Mouse (Mus musculus) layer of hippocampus, adult 18-20 months (tissue): ENCODE results near the gene Smc6. TPM values are rescaled to one million over a fixed set of nuclear protein-coding genes. Genes with fewer than 3 reads are reported as not detected.
A peak's percentile ranks its signal among the peaks of the same experiment; 100 is the strongest.

ENCODE experiments used
- DNase-seq, 2 experiments: peaks; one replicate each; pipeline ENCODE4 v3.0.0; 2022; ENCODE audit warnings: low spot score in 2 of 2
- long read RNA-seq: library from polyadenylated mRNA; stranded (forward); transcript quantifications from one replicate; pipeline ENCODE4 v2.0.0, GENCODE M21; 2021
- total RNA-seq, 2 experiments: library from RNA; stranded (reverse); gene quantifications; 2 replicates each; pipeline ENCODE4 v1.2.3; 2021

Smc6 gene
- 10 to 100 TPM; 26.9 to 29.0 TPM for total RNA-seq
- long read RNA-seq, full-length matches to known transcripts, result 36 of 46 reads
- long read RNA-seq, partial matches to known transcripts, result 1 of 46 reads
- long read RNA-seq, other reads (novel, unspliced or antisense), result 9 of 46 reads

DNA sequence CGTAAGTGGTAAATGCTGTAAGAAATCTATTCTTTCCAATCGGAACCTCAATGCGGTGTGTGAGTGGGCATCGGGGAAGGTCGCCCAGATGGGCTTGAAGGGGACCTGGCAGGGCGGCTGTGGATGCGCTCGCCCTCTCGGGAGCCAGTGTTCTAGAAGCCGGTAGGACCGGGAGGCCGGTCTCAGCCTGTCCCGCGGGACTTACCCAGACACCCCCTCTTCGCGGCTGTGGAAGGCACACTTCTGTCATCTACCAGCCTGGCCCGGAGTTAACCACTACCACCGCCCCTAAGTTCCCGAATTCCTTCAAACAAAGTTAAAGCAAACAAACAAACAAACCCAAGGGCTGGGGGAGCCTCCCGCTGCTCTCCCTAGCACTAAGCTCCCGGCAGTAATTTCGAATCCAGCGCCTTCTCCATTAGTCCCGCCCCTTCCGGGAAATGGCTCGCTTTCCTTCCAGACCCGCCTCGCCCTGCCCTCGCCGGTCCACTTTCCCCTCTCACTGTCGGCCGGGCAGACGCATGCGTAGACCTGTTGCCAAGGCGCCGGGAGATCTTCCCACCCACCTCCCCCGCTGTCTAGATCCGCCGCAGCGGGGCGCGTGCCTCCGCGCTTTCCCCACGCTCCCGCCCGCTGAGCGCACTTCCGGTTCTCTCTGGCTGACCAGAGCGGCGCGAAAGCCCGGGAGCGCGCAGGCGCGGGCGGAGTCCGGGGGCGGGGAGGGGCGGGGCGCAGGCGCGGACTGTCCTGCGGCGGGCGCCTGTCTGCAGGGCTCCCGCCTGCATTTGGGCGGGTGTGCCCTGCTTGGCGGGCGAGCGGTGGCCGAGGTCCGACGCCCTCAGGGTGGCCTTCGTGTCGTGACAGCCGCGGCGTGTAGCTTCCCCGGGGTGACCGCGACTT is at the start of gene Smc6, which contains the start of gene Gen1:
Gene Smc6, plus strand, starts transcription at position 505 of the 900 bp plus-strand sequence.
Gene Gen1, minus strand, starts transcription at position 420 of the 900 bp plus-strand sequence.
- DNase-seq, result peak; percentile 86 to 92

DNA sequence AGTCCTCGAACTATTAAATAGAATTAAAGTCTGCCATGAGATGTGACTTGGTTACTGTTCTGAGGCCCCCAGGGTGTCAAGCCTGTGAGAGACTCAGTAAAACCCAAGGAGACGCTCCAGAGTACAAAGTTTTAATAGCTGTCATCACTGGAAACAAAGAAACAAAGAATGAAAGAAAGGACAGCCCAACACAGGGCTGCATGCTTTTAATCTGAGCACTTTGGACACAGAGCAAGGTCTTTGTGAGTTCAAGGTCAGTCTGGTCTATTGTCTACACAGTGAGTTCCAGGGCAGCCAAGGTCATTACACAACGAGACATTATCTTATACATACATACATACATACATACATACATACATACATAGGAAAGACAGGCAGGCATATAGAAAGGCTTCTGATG is 49.2 kb upstream of the Smc6 start:
- DNase-seq, result no peak

- DNase-seq, result no peak
Observed at GRCm38 (mm10) chr12:11217726-11218250, 47.9 kb upstream of the Smc6 start.

DNA sequence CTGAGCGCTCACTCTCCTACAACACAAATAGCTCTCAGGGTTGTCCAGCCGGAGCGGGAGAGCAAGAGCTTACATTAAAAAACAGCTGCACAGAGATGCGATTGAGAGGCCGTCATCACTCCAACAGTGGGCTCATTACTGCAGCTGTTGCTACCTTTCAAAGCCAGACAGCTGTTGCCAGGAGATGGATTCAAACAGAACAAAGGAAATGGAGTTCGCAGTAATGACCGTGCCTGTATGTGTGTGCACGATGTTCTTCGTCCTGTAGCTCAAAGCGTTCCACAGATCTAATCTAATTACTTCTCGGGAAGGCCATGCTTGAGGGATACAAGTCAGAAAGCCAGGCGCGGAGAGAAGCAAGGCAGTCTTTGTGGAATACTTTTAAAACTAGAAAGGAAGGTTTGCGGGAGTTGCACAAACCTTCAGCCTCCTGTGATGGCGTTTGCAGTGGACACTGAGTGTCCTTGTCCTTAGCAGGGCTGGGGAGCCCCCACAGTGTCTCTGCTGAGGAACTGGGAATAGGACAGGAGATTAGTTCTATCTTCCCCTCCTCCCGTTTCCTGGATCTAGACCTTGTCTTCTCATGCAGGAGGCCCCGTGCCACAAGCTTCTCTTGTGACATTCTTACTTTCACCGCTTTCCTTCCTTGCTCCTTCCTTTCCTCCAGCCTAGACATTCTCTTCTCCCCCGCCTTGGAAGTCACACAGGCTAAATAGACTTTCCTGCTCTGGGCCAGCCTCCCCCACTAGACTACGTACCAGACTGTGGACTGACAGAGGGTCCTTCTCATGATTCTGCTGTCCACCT is 44.0 kb upstream of the Smc6 start:
- no peak for DNase-seq

- no peak for DNase-seq
Observed at GRCm38 (mm10) chr12:11222566-11222965, 43.1 kb upstream of the Smc6 start.

GRCm38 (mm10) chr12:11223090-11223489 is 42.6 kb upstream of the Smc6 start:
- DNase-seq, result no peak

- no peak for DNase-seq
Observed at GRCm38 (mm10) chr12:11224722-11225121, 41.0 kb upstream of the Smc6 start.

GRCm38 (mm10) chr12:11226123-11226522 is 39.6 kb upstream of the Smc6 start:
- DNase-seq, result no peak

DNA sequence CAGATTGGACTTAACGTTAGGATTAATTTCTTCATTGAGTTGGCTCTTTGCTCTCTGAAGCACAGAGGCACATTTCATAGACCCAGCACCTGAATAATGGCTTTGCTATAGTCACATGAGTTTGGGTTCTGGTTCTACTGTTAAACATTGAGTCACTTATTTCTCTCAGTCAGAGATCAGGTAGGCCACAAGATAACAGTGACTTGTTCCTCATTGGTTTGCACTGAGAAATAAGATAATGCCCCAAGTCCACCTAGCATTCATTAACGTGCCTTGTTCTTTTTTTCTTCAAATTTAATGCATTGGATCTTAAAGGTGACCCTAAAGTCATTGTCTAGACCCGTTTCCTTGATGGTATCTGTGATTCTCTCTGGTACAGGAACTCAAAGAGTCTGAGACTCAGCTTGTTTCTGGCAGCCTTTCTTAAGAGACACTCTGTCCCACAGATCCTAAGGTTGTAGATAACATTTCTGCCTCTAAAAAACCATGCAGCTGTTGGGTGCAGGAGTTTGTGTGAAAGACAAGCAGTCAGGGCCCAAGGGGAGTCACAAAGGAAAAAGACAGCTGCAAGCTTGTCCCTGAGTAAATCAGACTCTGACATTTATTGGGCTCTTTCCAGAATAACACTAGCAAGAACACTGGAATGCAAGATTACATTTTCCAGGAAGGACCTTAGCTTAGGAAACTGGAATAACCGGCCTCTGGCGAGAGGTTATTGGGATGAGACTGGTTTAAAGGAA is 39.0 kb upstream of the Smc6 start:
- DNase-seq, result no peak

GRCm38 (mm10) chr12:11230267-11230666 is 35.4 kb upstream of the Smc6 start:
- DNase-seq, result no peak

- no peak for DNase-seq
Observed at GRCm38 (mm10) chr12:11235996-11236395, 29.7 kb upstream of the Smc6 start.

DNA sequence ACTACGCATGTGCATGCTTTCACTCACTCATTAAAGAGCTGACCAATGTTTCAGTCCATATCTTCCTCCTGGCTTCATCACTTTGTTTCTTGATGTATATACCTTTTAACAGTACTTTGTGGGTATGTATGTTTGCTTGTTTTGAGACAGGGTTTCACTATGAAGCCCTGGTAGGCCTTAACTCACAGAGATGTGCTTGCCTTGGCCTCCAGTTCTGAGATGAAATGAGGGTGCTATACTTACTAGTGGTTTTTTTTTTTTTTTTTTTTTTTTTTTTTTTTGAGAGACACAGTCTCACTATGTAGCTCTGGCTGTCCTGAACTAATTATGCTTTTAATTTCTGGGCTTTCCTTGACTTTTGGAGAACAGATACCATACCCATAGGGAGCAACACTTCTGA is 18.2 kb upstream of the Smc6 start:
- DNase-seq, result no peak

DNA sequence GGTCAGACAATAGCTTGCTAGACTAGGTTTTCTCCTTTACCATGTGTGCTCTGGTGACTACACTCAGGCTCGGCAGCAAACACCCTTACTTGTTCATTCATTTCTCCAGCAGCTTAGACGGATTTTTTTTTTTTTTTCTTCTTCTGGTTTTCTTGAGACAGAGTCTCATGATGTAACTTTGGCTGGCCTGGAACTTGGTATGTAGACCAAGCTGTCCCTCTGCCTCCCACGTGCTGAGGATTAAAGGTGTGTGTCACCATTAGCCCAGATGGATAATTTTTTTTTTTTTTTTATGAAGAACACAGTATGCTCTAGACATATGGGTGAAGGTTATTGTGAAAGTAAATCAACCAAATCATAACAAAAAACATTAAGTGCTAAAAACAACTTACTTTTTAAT is 15.4 kb upstream of the Smc6 start:
- no peak for DNase-seq

DNA sequence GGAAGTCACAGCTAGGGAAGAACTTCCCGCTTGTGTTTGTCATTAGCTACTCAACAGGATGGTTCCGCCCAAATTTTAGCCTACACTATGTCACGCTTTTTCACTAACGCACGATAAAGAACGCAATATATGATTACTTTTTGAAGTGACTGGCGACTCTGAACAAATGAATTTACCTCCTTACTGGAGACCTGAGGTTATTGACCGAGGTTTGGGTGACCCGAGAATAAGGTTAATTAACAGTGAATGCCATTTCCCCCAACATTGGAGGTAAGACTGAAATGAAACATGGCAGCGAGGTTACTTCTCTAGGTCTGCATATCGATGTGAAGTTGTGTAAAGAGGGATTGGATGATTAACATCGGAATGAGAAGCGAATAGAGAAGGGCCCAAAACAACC is 791 bp upstream of the Smc6 start:
- no peak for DNase-seq

GRCm38 (mm10) chr12:11266282-11266985 is 748 bp downstream of the Smc6 start:
- DNase-seq, result peak in 1 of 2 experiments; percentile 11

- no peak for DNase-seq
Observed at GRCm38 (mm10) chr12:11267030-11267429, 1.3 kb downstream of the Smc6 start.

- no peak for DNase-seq
Observed at GRCm38 (mm10) chr12:11272568-11272967, 6.9 kb downstream of the Smc6 start.

DNA sequence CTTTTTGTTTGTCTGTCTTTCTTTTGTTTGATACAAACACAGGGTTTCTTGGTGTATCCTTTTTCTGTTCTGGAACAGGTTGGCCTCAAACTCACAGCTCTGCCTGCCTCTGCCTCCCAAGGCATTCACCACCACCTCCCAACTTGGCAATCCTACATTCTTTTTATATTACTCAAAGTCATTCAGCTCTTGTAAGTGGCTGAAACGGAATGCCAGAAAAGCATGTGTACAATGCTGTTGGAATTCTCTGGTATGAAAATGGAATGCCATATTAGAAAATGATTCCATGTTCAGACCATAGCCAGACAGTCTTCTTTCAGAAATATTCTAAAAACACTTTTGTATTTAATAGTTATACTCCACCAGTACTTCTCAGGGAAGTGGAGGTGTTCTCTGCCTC is 7.5 kb downstream of the Smc6 start:
- no peak for DNase-seq

DNA sequence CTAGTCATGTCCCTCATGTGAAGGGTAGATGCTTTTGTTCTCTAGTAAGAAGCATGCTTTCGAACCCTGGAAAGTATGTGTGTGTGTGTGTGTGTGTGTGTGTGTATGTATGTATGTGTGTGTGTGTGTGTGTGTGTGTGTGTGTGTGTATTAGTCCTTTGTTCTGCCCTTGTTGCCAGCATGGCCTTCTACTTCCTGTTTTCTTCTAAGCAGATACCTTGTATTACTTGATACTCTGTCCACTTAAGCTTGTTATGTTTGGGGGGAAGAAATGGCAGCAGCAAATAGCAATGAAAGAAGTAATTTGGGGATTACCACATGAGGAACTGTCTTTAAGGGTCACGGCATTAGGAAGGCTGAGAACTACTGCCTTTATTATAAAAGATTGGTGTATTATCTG is 10.9 kb downstream of the Smc6 start:
- DNase-seq, result no peak

- DNase-seq, result no peak
Observed at GRCm38 (mm10) chr12:11277207-11277606, 11.5 kb downstream of the Smc6 start.
